Mouse (Mus musculus) megakaryocyte, adult 5-6 weeks (primary cell): ENCODE results near the gene Cep112. TPM values are rescaled to one million over a fixed set of nuclear protein-coding genes. Genes with fewer than 3 reads are reported as not detected.
A peak's percentile ranks its signal among the peaks of the same experiment; 100 is the strongest.

ENCODE experiments used
- ATAC-seq: 2 replicates; pipeline ENCODE4 v1.8.0; 2016; ENCODE audit warnings: mild to moderate bottlenecking, inconsistent platforms; ENCODE audit not compliant: poor library complexity, severe bottlenecking
- total RNA-seq, 2 experiments: library from RNA; stranded (forward) in 1 of 2; stranded (reverse) in 1 of 2; fragments of 153-499, 151-499 nt in 1 of 2; fragments of 221-1000, 200-1000 nt in 1 of 2; gene quantifications; 2 replicates each; pipeline versions ENCODE4 v1.2.3 to v1.2.4; 2015 to 2017

Gene Cep112
- total RNA-seq, 2 experiments from 2014 or later = 0.07 to 1.6 TPM

DNA sequence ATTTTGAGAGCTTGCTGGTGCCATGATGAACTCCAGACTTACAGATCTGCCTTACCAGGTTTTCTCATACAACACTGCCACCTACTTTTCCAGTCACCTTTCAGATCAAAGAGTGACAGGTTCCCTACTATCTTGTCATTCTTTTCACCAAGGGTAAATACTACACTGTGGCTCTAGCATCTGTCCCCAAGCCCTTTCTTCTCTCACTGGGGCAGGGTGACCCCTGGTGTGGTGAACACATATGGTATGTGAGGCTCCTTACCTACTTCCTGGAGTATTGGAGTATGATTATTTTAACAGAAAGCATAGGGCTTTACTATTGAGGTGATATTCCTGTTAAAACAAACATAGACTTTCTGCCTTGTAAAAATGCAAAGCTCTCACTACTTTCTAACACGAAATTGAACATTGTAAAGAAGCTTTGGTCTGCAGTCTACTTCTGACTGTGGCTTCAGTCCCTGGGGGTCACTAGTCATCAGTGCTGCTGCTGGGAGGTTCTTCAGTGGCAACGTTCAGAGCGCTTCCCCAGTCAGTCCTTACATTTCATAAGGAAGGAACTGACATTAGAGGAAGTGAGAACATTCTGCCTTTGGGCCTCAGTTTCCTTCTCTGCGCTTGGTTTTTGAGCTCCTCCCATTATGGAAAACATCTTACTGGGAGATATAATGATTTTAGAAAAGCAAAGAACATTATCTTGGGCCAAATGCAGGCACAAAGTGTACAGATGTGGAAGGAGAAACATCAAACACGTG, 168.4 kb downstream of the Cep112 start:
- no peak for ATAC-seq

DNA sequence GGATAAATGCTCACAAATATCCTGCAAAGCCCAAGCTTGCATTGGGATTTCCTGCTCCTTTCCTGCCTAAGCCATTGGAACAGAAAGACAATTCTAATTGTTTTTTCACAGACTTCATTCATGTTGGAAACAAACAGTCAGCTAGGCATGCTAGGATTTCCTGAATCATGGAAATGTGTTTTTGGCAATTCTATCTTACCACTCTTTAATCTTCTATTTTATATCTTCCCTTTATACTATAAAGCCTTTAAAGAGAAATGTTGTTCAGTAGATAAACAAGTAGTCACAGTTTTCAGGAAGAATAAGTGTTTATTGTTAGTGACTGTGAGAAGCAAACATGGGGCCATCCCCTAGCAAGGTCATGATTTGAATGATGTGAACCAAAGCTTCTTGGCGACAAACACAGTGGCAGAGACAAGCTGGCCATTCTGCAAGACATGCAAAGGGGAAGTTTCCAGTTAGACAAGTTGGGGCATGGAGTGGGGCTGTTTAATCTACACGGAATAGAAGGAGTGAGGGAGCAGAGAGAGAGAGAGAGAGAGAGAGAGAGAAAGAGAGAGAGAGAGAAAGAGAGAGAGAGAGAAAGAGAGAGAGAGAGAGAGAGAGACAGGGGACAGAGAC, 169.1 kb downstream of the Cep112 start:
- no peak for ATAC-seq

DNA sequence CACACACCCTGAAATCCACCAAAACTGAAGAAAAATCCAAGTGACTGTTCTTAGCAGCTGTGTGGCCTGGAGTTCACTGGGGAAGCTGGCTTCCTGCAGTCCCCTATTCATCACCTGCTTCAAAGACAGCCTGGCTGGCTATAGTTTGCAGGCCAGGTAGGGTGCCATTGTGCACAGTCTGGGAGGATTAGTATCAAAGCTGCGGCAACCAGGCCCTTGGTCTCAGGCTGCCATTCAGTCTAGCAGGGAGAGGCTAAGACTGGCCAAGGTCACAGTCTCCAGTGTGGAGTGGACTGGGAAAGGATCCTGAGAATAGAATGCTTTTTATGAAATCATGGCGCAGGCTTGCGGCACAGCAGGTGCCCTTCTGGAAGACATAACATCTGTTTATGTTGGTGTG, 180.3 kb downstream of the Cep112 start:
- no peak for ATAC-seq

GRCm38 (mm10) chr11:108606036-108606435, 181.0 kb downstream of the Cep112 start:
- no peak for ATAC-seq

DNA sequence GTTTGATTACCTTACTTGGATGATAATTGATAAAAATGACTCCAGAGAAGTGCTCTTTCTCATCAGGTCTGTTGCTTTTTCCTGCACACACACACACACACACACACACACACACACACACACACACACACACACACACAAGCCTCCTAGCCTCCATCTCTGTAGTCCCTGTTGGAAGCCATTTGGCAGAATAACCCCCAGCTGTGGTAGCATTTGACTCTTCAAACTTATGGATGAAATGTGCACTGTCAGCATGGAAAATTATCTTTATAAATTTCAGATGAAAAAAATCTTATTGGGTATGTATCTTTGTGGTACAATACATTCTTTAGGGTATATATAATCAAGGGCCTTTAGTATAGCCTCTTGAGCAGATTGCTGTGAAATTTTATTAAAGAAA, 181.8 kb downstream of the Cep112 start:
- ATAC-seq = no peak

DNA sequence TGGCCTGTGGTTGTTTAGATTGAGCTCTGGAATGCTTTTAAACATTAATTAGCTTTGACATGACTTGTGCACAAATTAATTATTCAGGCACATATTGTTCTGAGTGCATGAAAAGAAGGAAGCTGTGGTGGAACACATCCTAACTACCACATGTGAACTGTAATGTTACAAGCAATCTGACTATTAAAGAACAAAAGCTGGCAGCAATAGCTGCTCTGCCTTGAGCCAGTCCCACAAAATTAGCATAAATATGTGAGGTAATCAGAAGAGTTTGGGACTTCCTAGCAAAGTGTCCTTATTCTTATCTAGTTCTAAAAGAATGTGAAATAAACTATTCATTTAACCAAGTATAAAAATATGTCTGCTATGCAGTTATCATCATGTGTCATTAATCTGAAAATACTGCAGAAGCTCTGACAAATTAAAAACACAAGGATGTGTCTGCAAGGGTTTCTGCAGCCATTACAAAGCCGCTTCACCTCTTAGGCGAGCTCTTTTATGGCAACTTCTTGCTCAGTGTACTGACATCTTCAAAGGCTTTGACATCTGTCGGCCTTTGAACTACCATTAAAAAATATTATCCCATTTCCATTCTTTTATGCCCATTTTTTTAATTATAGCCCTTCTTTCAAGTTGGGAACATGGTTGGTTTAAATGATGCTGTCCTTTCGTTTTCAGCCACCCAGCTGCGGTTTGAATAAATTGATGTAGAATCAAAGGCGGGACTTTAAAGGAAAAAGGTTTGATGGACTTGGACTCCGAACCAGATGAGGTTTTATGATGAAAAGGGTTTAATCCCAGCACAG, 195.8 kb downstream of the Cep112 start:
- no peak for ATAC-seq

DNA sequence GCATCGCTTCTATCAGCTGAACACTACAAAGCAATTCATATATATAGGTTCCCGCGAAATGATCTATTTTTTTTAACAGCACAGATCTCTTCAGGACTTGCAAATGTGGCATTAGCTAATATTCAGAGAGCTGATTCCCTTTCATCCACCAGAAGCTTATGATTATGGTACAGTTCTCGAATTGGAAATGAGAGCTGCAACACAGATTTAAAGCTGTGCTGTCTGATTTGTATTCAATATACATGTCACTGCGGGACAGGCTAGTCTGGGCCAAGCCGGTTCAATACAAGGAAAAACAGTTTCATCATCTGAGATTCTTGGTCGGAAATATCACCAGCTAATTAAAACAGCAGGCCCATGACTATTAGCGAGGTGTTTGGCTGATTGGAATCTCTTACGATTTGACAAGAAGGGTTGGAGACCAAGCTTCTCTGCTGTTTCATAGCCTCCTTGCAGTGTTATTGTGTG, 196.5 kb downstream of the Cep112 start:
- no peak for ATAC-seq

DNA sequence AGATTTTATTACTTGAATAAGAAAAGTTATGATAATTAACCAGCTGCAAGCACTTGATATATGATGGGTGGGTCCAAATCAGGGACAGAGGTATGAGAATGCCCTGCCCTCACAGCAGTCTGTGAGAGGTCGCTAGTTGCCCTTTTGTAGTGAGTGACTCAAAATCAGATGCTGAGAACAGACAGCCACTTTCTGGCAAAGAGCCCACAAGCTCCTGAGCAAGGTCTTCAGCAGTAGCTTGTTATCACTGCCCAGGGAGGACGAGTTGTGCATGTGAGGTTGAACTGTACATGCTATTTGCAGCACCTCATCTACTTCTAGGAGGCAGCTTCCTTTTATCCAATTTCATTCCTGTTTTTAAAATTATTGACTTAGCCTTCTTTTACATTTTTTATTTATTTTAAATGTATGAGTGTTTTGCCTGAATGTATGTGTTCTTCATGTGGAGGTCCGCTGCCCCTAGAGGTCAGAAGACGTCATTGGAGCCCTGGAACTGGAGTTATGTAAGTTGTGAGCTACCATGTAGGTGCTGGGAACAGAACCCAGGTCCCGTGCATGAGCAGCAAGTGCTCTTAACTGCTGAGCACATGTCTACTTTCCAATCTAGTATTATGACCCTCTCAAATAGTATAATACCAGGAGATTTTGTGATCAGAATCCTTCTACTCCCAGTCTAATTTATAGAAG, 200.7 kb downstream of the Cep112 start:
- ATAC-seq = no peak

GRCm38 (mm10) chr11:108637780-108638179, 212.8 kb downstream of the Cep112 start:
- ATAC-seq = no peak

GRCm38 (mm10) chr11:108655574-108655973, 230.6 kb downstream of the Cep112 start:
- no peak for ATAC-seq

DNA sequence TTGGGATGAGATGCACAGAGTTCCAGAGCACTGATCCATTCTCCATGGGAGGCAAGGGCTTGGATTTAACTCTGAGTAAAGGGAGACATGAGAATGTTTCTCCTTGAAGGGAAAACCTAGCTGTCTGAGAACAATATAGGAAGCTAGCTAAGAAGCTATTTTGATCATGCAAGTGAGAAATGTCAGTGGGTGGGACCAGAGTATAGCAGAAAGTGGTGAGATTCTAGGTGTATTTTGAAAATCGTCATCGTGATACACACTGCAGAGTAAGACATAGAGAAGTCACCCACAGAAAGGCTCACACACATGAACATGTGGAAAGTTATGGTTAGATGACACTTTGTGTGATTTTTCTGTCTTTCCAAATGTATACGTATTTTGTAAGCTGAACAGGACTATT, 257.0 kb downstream of the Cep112 start:
- no peak for ATAC-seq

- peak; percentile 94 for ATAC-seq
Observed at GRCm38 (mm10) chr11:108696563-108696962, 271.6 kb downstream of the Cep112 start.

- ATAC-seq = 0 out of 2 replicates have a peak, but pooled peaks have one; percentile 23
Observed at GRCm38 (mm10) chr11:108752301-108752700, 327.3 kb downstream of the Cep112 start.

GRCm38 (mm10) chr11:108752765-108753164, 327.8 kb downstream of the Cep112 start:
- no peak for ATAC-seq

- no peak for ATAC-seq
Observed at GRCm38 (mm10) chr11:108753361-108754240, 328.6 kb downstream of the Cep112 start.

DNA sequence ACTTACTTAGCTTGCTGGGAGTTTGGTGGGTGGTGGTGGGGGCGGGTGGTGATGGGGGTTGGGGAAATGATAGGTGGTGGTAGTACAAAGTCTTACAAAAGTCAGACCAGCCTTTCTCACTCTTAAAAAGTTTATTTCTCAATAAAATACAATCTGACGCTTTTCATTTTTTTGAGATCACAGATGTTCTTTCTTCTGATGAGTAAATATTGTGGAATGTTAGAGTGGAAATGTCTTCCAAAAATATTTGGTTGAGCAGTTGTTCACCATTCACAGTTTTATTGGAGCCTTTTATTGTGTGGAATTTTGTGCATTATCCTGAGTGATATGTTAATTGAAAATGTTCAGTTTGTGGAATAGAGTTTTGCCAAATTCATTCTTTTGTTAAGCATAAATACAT, 332.2 kb downstream of the Cep112 start:
- ATAC-seq = no peak

GRCm38 (mm10) chr11:108757626-108758430, 332.8 kb downstream of the Cep112 start:
- no peak for ATAC-seq

- no peak for ATAC-seq
Observed at GRCm38 (mm10) chr11:108770064-108770463, 345.1 kb downstream of the Cep112 start.

DNA sequence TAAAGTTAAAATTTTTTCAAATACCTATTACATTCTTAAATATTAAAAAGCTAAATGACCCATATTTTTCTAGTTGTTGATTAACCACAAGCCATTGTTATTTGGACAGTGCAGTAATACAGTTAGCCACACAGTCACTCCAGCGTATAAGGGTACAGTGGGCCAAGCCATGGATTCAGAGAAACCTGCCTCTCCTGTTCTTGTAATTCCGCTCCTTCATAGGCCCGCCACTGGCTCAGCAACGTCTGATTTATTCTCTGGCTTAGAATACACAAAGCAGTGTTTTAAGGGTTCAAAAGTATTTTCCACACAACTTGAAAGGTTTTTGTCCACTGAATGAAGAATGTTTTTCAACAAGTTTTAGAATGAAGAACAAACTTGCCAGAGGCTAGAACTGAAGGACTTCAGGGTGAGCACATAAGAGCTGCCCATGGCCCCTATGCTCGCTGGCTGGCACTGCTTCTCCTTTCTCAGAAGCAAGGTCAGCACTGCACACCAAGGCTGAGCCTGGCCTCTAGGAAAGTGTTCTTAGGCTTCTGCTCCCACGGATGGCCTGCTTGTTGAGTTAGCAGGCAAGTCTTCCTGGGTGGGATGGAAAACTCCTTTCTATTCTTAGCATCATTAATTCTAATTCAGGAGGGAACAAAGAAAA, 349.2 kb downstream of the Cep112 start:
- ATAC-seq = no peak
